Mouse (Mus musculus) midbrain, postnatal 0 days (tissue): ENCODE results near the gene Trio. TPM values are rescaled to one million over a fixed set of nuclear protein-coding genes. Genes with fewer than 3 reads are reported as not detected.
A peak's percentile ranks its signal among the peaks of the same experiment; 100 is the strongest.

ENCODE experiments used
- ATAC-seq: fragments of 200-750 bp; cut with Nextera tagmentation; 2 replicates; pipeline ENCODE4 v1.8.0; 2017; ENCODE audit warnings: moderate number of reproducible peaks, mild to moderate bottlenecking, moderate TSS enrichment, moderate library complexity; ENCODE audit not compliant: low FRiP score
- DNase-seq: peaks from one replicate; pipeline ENCODE4 v3.0.0-alpha.2; 2015; ENCODE audit warnings: low spot score
- H3K27ac ChIP-seq: fragments of 300-500 bp; sonication (generic); 2 replicates; pipeline ENCODE4 v1.5.1; 2014; ENCODE audit warnings: low read depth, mild to moderate bottlenecking, low read length, mixed read lengths
- H3K27me3 ChIP-seq: fragments of 300-500 bp; sonication (generic); 2 replicates; pipeline ENCODE4 v1.6.1; 2014; ENCODE audit warnings: low read length, control low read depth, mixed read lengths; ENCODE audit not compliant: insufficient read depth
- H3K36me3 ChIP-seq: fragments of 300-500 bp; sonication (generic); 2 replicates; pipeline ENCODE4 v1.6.1; 2014; ENCODE audit warnings: low read length, control low read depth, mixed read lengths; ENCODE audit not compliant: insufficient read depth
- H3K4me1 ChIP-seq: fragments of 300-500 bp; sonication (generic); 2 replicates; pipeline ENCODE4 v1.6.1; 2014; ENCODE audit warnings: mild to moderate bottlenecking, control low read depth, antibody characterized with exemption, low read length, mixed read lengths; ENCODE audit not compliant: insufficient read depth
- H3K4me2 ChIP-seq: fragments of 300-500 bp; sonication (generic); 2 replicates; pipeline ENCODE4 v1.6.1; 2014; ENCODE audit warnings: low read depth, mild to moderate bottlenecking, low read length, mixed read lengths; ENCODE audit not compliant: poor library complexity, severe bottlenecking
- H3K4me3 ChIP-seq: fragments of 300-500 bp; sonication (generic); 2 replicates; pipeline ENCODE4 v1.5.1; 2014; ENCODE audit warnings: low read depth, mild to moderate bottlenecking, low read length, moderate library complexity
- H3K9ac ChIP-seq: fragments of 300-500 bp; sonication (generic); replicated peaks from 2 replicates; pipeline ENCODE4 v1.6.1; 2014; ENCODE audit warnings: mild to moderate bottlenecking, low read length, moderate library complexity, mixed read lengths; ENCODE audit not compliant: poor library complexity, severe bottlenecking
- H3K9me3 ChIP-seq: fragments of 300-500 bp; sonication (generic); 2 replicates; pipeline ENCODE4 v1.6.1; 2016; ENCODE audit warnings: low read length, control low read depth
- CTCF ChIP-seq: IDR thresholded peaks from 2 replicates; pipeline ENCODE4 v1.5.1; 2016; ENCODE audit warnings: antibody characterized with exemption, mild to moderate bottlenecking
- WGBS: fragments of 180-500 bp; shearing (Covaris S2); extraction: QIAGEN DNeasy Blood & Tissue Kit; methylation state at CpG from one replicate; pipeline ENCODE4 v1.1.7; 2014; 5-methylcytosine and 5-hydroxymethylcytosine counted together
- polyA plus RNA-seq: library from polyadenylated mRNA; unstranded; fragments of >200 nt; fragmentation: Nextera tagmentation; extraction: Ambion mirVana; gene quantifications from 2 replicates; pipeline ENCODE4 v1.2.1, GENCODE M21; 2015
- total RNA-seq: library from RNA; depleted of rRNA; stranded (reverse); fragments of >200 nt; gene quantifications from 2 replicates; pipeline ENCODE4 v1.2.3, GENCODE M21; 2014

The Trio gene
- total and polyA plus RNA-seq, 2 experiments from 2014 or later, result 23.3 to 213 TPM

GRCm38 (mm10) chr15:27760655-27761054, 265.0 kb downstream of the Trio start:
- DNase-seq, result no peak
- ATAC-seq, result no peak
- no peak for TF ChIP-seq CTCF
- WGBS, result 74% methylated on average over 1 of the region's 1 CpGs
- Histone ChIP-seq H3K27ac (0 out of 2 replicates have a peak overlapping the region, but pooled peaks have one; percentile 32), H3K27me3 (no peaks in the 10 kb centered on the region), H3K36me3 (peaks cover 61% of the 10 kb centered on the region), H3K9me3 (no peaks in the 10 kb centered on the region), H3K4me3 (no peak overlapping the region), H3K9ac (no peak overlapping the region), H3K4me1 (no peaks in the 10 kb centered on the region), H3K4me2 (no peak overlapping the region)

GRCm38 (mm10) chr15:27759890-27760289, 265.8 kb downstream of the Trio start:
- Histone ChIP-seq H3K36me3 (peaks cover 66% of the 10 kb centered on the region), H3K27ac (no peak overlapping the region), H3K9me3 (no peaks in the 10 kb centered on the region), H3K4me1 (no peaks in the 10 kb centered on the region), H3K27me3 (no peaks in the 10 kb centered on the region), H3K9ac (no peak overlapping the region), H3K4me2 (no peak overlapping the region), H3K4me3 (no peak overlapping the region)
- TF ChIP-seq CTCF, result no peak
- peak; percentile 35; the same call in 1 of the 2 replicates for ATAC-seq
- DNase-seq, result no peak
- WGBS, result 50% methylated on average over 5 of the region's 5 CpGs

GRCm38 (mm10) chr15:27758680-27759079, 267.0 kb downstream of the Trio start:
- ATAC-seq (no peak), DNase-seq (no peak)
- H3K27me3 ChIP-seq, result no peaks in the 10 kb centered on the region
- H3K27ac ChIP-seq, result no peak overlapping the region
- no peak overlapping the region for H3K4me3 ChIP-seq
- no peaks in the 10 kb centered on the region for H3K4me1 ChIP-seq
- no peak overlapping the region for H3K4me2 ChIP-seq
- H3K9me3 ChIP-seq, result no peaks in the 10 kb centered on the region
- 61% methylated on average over 6 of the region's 6 CpGs for WGBS
- peaks cover 62% of the 10 kb centered on the region for H3K36me3 ChIP-seq
- no peak for TF ChIP-seq CTCF
- H3K9ac ChIP-seq, result no peak overlapping the region

GRCm38 (mm10) chr15:27756426-27756825, 269.2 kb downstream of the Trio start:
- ATAC-seq (no peak), DNase-seq (no peak)
- H3K4me2 ChIP-seq, result no peak overlapping the region
- peaks cover 60% of the 10 kb centered on the region for H3K36me3 ChIP-seq
- no peak for TF ChIP-seq CTCF
- 95% methylated on average over 11 of the region's 11 CpGs for WGBS
- H3K27me3 ChIP-seq, result no peaks in the 10 kb centered on the region
- no peaks in the 10 kb centered on the region for H3K4me1 ChIP-seq
- H3K27ac ChIP-seq, result no peak overlapping the region
- no peaks in the 10 kb centered on the region for H3K9me3 ChIP-seq
- H3K9ac ChIP-seq, result no peak overlapping the region
- no peak overlapping the region for H3K4me3 ChIP-seq

- no peak for DNase-seq
- no peak overlapping the region for H3K27ac ChIP-seq
- H3K4me2 ChIP-seq, result no peak overlapping the region
- H3K9me3 ChIP-seq, result no peaks in the 10 kb centered on the region
- H3K4me3 ChIP-seq, result no peak overlapping the region
- 89% methylated on average over 7 of the region's 7 CpGs for WGBS
- TF ChIP-seq CTCF, result peak; percentile 1; the same call in 1 of the 2 replicates
- H3K36me3 ChIP-seq, result peaks cover 57% of the 10 kb centered on the region
- no peaks in the 10 kb centered on the region for H3K27me3 ChIP-seq
- no peak overlapping the region for H3K9ac ChIP-seq
- H3K4me1 ChIP-seq, result no peaks in the 10 kb centered on the region
- ATAC-seq, result no peak
These were observed 270.9 kb downstream of the Trio start for GRCm38 (mm10) chr15:27754571-27755260.

- no peaks in the 10 kb centered on the region for H3K4me1 ChIP-seq
- peaks cover 57% of the 10 kb centered on the region for H3K36me3 ChIP-seq
- H3K9ac ChIP-seq, result no peak overlapping the region
- no peak overlapping the region for H3K4me2 ChIP-seq
- 77% methylated on average over 5 of the region's 5 CpGs for WGBS
- H3K27me3 ChIP-seq, result no peaks in the 10 kb centered on the region
- H3K4me3 ChIP-seq, result no peak overlapping the region
- H3K9me3 ChIP-seq, result no peaks in the 10 kb centered on the region
- no peak overlapping the region for H3K27ac ChIP-seq
- TF ChIP-seq CTCF, result no peak
- DNase-seq, result no peak
- no peak for ATAC-seq
These were observed 271.7 kb downstream of the Trio start for GRCm38 (mm10) chr15:27753923-27754322.
